Mouse (Mus musculus) cortical plate, adult 2 months (tissue): ENCODE data around the gene Slc45a1. TPM values are rescaled to one million over a fixed set of nuclear protein-coding genes. Genes with fewer than 3 reads are reported as not detected.
A peak's percentile ranks its signal among the peaks of the same experiment; 100 is the strongest.
"Not testable (repeated sequence)": the region's sequence is repeated elsewhere in the genome, so short reads cannot be mapped to it uniquely, and the experiment has no call there.

Experiments used
- H3K27ac ChIP-seq: fragments of 200-500 bp; 2 replicates; pipeline ENCODE4 v1.5.1; 2012; ENCODE audit warnings: low read length, control low read depth, inconsistent platforms; ENCODE audit not compliant: insufficient read depth
- H3K4me1 ChIP-seq: fragments of 200-500 bp; 2 replicates; pipeline ENCODE4 v1.6.1; 2011; ENCODE audit warnings: low read length; ENCODE audit not compliant: control insufficient read depth, insufficient read depth
- H3K4me3 ChIP-seq: fragments of 200-500 bp; 2 replicates; pipeline ENCODE4 v1.5.1; 2011; ENCODE audit warnings: mild to moderate bottlenecking, low read length, control low read depth; ENCODE audit not compliant: insufficient read depth
- CTCF ChIP-seq: fragments of 200-500 bp; IDR thresholded peaks from 2 replicates; pipeline ENCODE4 v1.5.1; 2011; ENCODE audit warnings: mild to moderate bottlenecking, control low read depth, low read length; ENCODE audit not compliant: insufficient read depth; ENCODE audit errors: extremely low read depth
- POLR2A ChIP-seq: fragments of 200-500 bp; IDR thresholded peaks from 2 replicates; pipeline ENCODE4 v1.6.1; 2011; ENCODE audit warnings: mild to moderate bottlenecking, low read length, control low read depth; ENCODE audit not compliant: insufficient read depth; ENCODE audit errors: extremely low read depth
- polyA plus RNA-seq: library from polyadenylated mRNA; depleted of rRNA; stranded (reverse); fragments of >200 nt; gene quantifications from 2 replicates; pipeline ENCODE4 v1.2.3, GENCODE M21; 2012

The Slc45a1 gene
- polyA plus RNA-seq, 1 experiment: 41.8 TPM

GRCm38 (mm10) chr4:150606449-150607161 is 45.4 kb downstream of the Slc45a1 start:
- TF ChIP-seq CTCF: no peak
- Histone ChIP-seq H3K4me3 (no peak overlapping the region), H3K4me1 (peaks cover 8% of the 10 kb centered on the region), H3K27ac (peak overlapping the region; percentile 45; the same call in 1 of the 2 replicates)

GRCm38 (mm10) chr4:150605804-150606203 is 46.2 kb downstream of the Slc45a1 start:
- TF ChIP-seq POLR2A (no peak), CTCF (no peak)
- H3K4me1 ChIP-seq: peaks cover 8% of the 10 kb centered on the region
- no peak overlapping the region for H3K4me3 ChIP-seq
- 0 out of 2 replicates have a peak overlapping the region, but pooled peaks have one; percentile 45 for H3K27ac ChIP-seq

- peaks cover 7% of the 10 kb centered on the region for H3K4me1 ChIP-seq
- H3K27ac ChIP-seq: no peak overlapping the region
- no peak overlapping the region for H3K4me3 ChIP-seq
- no peak for TF ChIP-seq CTCF
- TF ChIP-seq POLR2A: no peak
These were observed 48.5 kb downstream of the Slc45a1 start for GRCm38 (mm10) chr4:150603366-150604061.

- no peak overlapping the region for H3K4me3 ChIP-seq
- no peak overlapping the region for H3K27ac ChIP-seq
- TF ChIP-seq POLR2A: no peak
- peaks cover 5% of the 10 kb centered on the region for H3K4me1 ChIP-seq
These were observed 50.5 kb downstream of the Slc45a1 start for GRCm38 (mm10) chr4:150601489-150601888.

GRCm38 (mm10) chr4:150600503-150600902 is 51.5 kb downstream of the Slc45a1 start:
- not testable (repeated sequence) for H3K27ac ChIP-seq, H3K4me3 ChIP-seq
- peaks cover 12% of the 10 kb centered on the region; the same call in 1 of the 2 replicates for H3K4me1 ChIP-seq

- Histone ChIP-seq H3K4me3 (no peak overlapping the region), H3K27ac (no peak overlapping the region), H3K4me1 (peaks cover 10% of the 10 kb centered on the region; the same call in 1 of the 2 replicates)
- no peak for TF ChIP-seq CTCF
- no peak for TF ChIP-seq POLR2A
These were observed 52.6 kb downstream of the Slc45a1 start for GRCm38 (mm10) chr4:150599119-150599992.

- Histone ChIP-seq H3K27ac (no peak overlapping the region), H3K4me1 (peaks cover 10% of the 10 kb centered on the region; the same call in 1 of the 2 replicates), H3K4me3 (no peak overlapping the region)
- TF ChIP-seq CTCF: no peak
These were observed 53.3 kb downstream of the Slc45a1 start for GRCm38 (mm10) chr4:150598686-150599085.

- H3K4me1 ChIP-seq: peaks cover 12% of the 10 kb centered on the region
- no peak overlapping the region for H3K27ac ChIP-seq
- no peak overlapping the region for H3K4me3 ChIP-seq
- TF ChIP-seq CTCF (no peak), POLR2A (no peak)
These were observed 56.0 kb downstream of the Slc45a1 start for GRCm38 (mm10) chr4:150595991-150596390.

GRCm38 (mm10) chr4:150595071-150595470 is 56.9 kb downstream of the Slc45a1 start:
- Histone ChIP-seq H3K4me3 (no peak overlapping the region), H3K4me1 (peaks cover 12% of the 10 kb centered on the region), H3K27ac (no peak overlapping the region)
- no peak for TF ChIP-seq POLR2A
- TF ChIP-seq CTCF: no peak

GRCm38 (mm10) chr4:150594298-150594829 is 57.6 kb downstream of the Slc45a1 start:
- Histone ChIP-seq H3K27ac (no peak overlapping the region), H3K4me3 (no peak overlapping the region), H3K4me1 (peaks cover 11% of the 10 kb centered on the region)
- TF ChIP-seq POLR2A (no peak), CTCF (no peak)
